Mouse (Mus musculus) stomach, embryonic 14.5 days (tissue): ENCODE data around the gene 4921524J17Rik. TPM values are rescaled to one million over a fixed set of nuclear protein-coding genes. Genes with fewer than 3 reads are reported as not detected.
A peak's percentile ranks its signal among the peaks of the same experiment; 100 is the strongest.

Experiments
- ATAC-seq: fragments of 200-750 bp; cut with Nextera tagmentation; 2 replicates; pipeline ENCODE4 v1.8.0; 2017; ENCODE audit warnings: low read depth, moderate TSS enrichment; ENCODE audit not compliant: insufficient number of reproducible peaks, insufficient read depth, low FRiP score
- H3K27ac ChIP-seq: fragments of 300-500 bp; sonication (generic); 2 replicates; pipeline ENCODE4 v1.5.1; 2014; ENCODE audit warnings: mild to moderate bottlenecking, low read length, moderate library complexity, mixed read lengths
- H3K27me3 ChIP-seq: fragments of 300-500 bp; sonication (generic); 2 replicates; pipeline ENCODE4 v1.6.1; 2014; ENCODE audit warnings: low read length, control low read depth, mixed read lengths; ENCODE audit not compliant: control insufficient read depth, insufficient read depth
- H3K36me3 ChIP-seq: fragments of 300-500 bp; sonication (generic); 2 replicates; pipeline ENCODE4 v1.6.1; 2014; ENCODE audit warnings: mild to moderate bottlenecking, control low read depth, low read length, moderate library complexity, mixed read lengths; ENCODE audit not compliant: control insufficient read depth, insufficient read depth
- H3K4me1 ChIP-seq: fragments of 300-500 bp; sonication (generic); 2 replicates; pipeline ENCODE4 v1.6.1; 2014; ENCODE audit warnings: low read length, control low read depth, mixed read lengths; ENCODE audit not compliant: control insufficient read depth, insufficient read depth
- H3K4me2 ChIP-seq: fragments of 300-500 bp; sonication (generic); replicated peaks from 2 replicates; pipeline ENCODE4 v1.6.1; 2014; ENCODE audit warnings: low read depth, low read length, control low read depth
- H3K4me3 ChIP-seq: fragments of 300-500 bp; sonication (generic); 2 replicates; pipeline ENCODE4 v1.5.1; 2014; ENCODE audit warnings: low read depth, low read length, control low read depth
- H3K9ac ChIP-seq: fragments of 300-500 bp; sonication (generic); replicated peaks from 2 replicates; pipeline ENCODE4 v1.6.1; 2014; ENCODE audit warnings: low read depth, mild to moderate bottlenecking, control low read depth, low read length, moderate library complexity, mixed read lengths
- H3K9me3 ChIP-seq: fragments of 300-500 bp; sonication (generic); 2 replicates; pipeline ENCODE4 v1.6.1; 2016; ENCODE audit warnings: low read depth, low read length, control low read depth; ENCODE audit not compliant: control insufficient read depth
- WGBS: fragments of 180-500 bp; shearing (Covaris S2); extraction: QIAGEN DNeasy Blood & Tissue Kit; methylation state at CpG from one replicate; pipeline ENCODE4 v1.1.7; 2014; 5-methylcytosine and 5-hydroxymethylcytosine counted together
- polyA plus RNA-seq: library from polyadenylated mRNA; unstranded; fragments of >200 nt; fragmentation: Nextera tagmentation; extraction: Ambion mirVana; gene quantifications from 2 replicates; pipeline ENCODE4 v1.2.1, GENCODE M21; 2014

4921524J17Rik gene
- polyA plus RNA-seq, 1 experiment from 2014 or later = 37.9 TPM

DNA sequence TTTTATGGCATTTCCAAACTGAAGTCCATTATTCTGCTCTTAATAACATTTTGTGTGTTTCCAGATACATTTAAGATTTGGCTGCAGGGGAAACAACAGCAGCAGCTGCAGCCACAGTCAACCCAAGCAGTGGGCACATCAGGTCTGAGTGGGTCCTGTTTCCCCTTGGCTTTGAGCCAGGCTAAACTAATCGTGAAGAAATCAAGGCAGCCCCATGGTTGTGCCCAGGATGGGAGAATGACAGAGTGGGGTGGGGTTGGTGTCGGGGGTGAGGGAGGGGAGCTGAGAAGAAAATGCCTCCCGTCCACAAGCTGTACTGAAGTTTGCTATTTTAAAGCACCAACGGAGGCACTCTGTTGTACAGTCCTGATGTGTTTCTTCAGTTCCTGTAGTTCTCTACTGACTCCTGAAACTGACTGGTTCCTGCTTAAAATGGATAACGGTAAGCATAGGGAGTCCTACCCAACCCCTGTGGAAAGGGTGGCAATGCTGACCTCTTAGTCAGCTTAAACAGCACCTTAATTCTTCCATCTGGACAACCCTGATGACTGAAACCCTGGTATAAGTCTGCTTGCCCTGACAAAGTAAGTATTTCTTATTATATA, 59.1 kb downstream of the 4921524J17Rik start:
- WGBS = 49% methylated on average over 5 of the region's 5 CpGs
- no peak for ATAC-seq
- Histone ChIP-seq H3K27ac (no peak overlapping the region; the same call in 1 of the 2 replicates), H3K9me3 (no peaks in the 10 kb centered on the region), H3K27me3 (no peaks in the 10 kb centered on the region), H3K9ac (no peak overlapping the region), H3K36me3 (no peaks in the 10 kb centered on the region), H3K4me1 (0 out of 2 replicates have a peak, but pooled peaks cover 2% of the 10 kb centered on the region), H3K4me2 (no peak overlapping the region), H3K4me3 (no peak overlapping the region)

DNA sequence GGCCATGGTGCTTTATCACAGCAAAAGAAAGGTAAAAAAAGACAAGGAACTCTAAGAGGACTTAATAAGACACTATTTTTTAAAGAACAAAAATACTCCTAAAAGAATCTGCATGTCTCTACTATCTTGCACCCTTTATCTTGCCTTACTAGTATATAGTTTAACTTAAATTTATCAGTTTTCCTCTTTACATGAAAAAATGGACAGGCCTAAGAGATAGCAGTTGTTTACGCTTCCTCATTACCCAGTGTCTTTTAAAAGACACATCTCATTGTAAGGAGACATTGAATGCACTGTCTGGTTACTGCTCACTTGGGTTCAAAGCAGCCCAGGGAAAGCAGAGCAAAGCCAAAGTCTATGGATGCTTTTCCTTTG, 60.2 kb downstream of the 4921524J17Rik start:
- no peak for ATAC-seq
- H3K4me1 ChIP-seq = 0 out of 2 replicates have a peak, but pooled peaks cover 2% of the 10 kb centered on the region
- WGBS = 98% methylated on average over 1 of the region's 1 CpGs

DNA sequence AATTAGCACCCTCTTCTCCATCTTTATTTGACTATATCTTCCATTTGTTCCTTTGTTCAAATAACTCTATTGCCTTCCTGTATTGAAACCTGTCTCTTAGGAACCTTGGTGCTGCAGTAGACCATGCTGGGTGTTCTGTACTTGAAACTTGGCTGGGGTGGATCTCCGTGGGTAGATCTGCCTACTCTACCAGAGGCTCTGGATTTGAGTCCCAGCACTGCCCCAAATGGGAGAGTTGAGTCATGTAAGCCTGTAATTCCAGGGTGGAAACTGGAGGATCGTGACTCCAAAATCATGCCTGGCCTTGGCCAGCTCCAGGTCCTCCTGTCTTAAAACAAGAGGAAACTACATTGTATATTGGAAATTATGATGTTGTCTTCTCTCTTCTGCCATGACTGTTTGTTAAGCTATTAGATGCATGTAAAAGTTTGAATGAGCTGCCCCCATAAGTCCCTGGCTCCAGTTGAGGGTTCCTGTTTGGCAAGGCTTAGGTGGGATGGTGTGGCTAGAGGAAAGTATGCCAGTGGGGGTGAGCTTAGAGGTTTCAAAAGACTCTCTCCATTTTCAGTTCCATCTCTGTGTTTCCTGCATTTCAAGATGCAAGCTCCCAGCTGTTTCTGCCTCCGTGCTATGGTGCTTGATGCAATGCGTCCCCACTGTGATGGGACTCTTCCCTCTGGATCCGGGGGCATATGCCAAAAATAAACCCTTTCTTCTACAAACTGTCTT, 60.7 kb downstream of the 4921524J17Rik start:
- H3K9ac ChIP-seq = no peak overlapping the region
- no peaks in the 10 kb centered on the region for H3K36me3 ChIP-seq
- 0 out of 2 replicates have a peak, but pooled peaks cover 2% of the 10 kb centered on the region for H3K4me1 ChIP-seq
- no peaks in the 10 kb centered on the region for H3K9me3 ChIP-seq
- no peak overlapping the region for H3K4me3 ChIP-seq
- ATAC-seq = no peak
- WGBS = 68% methylated on average over 5 of the region's 5 CpGs
- no peaks in the 10 kb centered on the region for H3K27me3 ChIP-seq
- no peak overlapping the region for H3K4me2 ChIP-seq
- no peak overlapping the region for H3K27ac ChIP-seq

More for the DNA sequence above, 60.2 kb downstream of the 4921524J17Rik start:
- H3K9ac ChIP-seq = no peak overlapping the region
- H3K36me3 ChIP-seq = no peaks in the 10 kb centered on the region
- H3K27me3 ChIP-seq = no peaks in the 10 kb centered on the region
- H3K27ac ChIP-seq = no peak overlapping the region
- H3K4me3 ChIP-seq = no peak overlapping the region
- H3K4me2 ChIP-seq = no peak overlapping the region
- no peaks in the 10 kb centered on the region for H3K9me3 ChIP-seq

DNA sequence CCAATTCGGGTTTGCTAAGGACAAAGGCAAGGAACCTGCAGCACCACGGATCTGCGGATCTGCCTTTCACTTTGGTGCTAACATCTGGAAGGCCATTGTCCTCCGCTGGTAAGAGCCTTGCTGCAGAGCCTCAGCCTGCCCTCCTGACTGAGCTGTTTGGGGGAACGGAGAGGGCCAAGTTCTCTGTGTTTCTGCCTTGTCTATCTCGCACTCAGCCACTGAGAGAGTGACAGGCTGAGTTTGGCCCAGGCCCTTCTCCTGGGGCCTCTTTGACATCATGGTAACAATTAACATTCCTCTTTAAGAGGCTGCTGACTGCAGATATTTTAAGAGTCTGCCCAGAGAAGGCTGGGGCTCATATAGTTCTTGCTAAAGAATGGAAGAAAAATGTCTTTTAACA, 67.5 kb downstream of the 4921524J17Rik start:
- H3K4me2 ChIP-seq = no peak overlapping the region
- H3K9me3 ChIP-seq = no peaks in the 10 kb centered on the region
- ATAC-seq = no peak
- no peak overlapping the region for H3K4me3 ChIP-seq
- no peaks in the 10 kb centered on the region for H3K36me3 ChIP-seq
- peak overlapping the region; percentile 33; the same call in 1 of the 2 replicates for H3K27ac ChIP-seq
- no peak overlapping the region for H3K9ac ChIP-seq
- H3K27me3 ChIP-seq = no peaks in the 10 kb centered on the region
- 46% methylated on average over 6 of the region's 6 CpGs for WGBS
- H3K4me1 ChIP-seq = no peaks in the 10 kb centered on the region

DNA sequence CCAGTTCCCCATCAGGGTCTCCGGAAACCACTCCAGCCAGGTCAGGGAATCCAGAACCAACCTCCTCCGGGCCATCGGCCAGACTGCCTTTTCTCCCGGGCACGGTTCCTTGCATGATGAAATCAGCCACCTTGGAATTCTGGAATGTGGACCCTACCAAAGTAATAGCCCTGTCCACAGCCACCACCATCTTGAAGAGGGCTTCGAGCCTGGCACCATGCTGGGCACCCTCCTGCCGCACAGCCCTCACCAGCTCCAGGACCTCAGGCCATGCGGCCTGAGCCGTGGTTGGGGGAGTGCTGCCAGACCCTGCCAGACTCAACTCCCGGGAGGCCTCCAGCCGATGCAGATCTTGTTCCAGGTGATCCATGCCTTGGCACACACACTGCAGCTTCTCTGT, 68.0 kb downstream of the 4921524J17Rik start:
- no peaks in the 10 kb centered on the region for H3K4me1 ChIP-seq
- no peaks in the 10 kb centered on the region for H3K36me3 ChIP-seq
- WGBS = 83% methylated on average over 11 of the region's 11 CpGs
- no peak overlapping the region; the same call in 1 of the 2 replicates for H3K27ac ChIP-seq
- ATAC-seq = no peak
- H3K9me3 ChIP-seq = no peaks in the 10 kb centered on the region
- H3K9ac ChIP-seq = no peak overlapping the region
- H3K27me3 ChIP-seq = no peaks in the 10 kb centered on the region
- no peak overlapping the region for H3K4me3 ChIP-seq
- H3K4me2 ChIP-seq = no peak overlapping the region

DNA sequence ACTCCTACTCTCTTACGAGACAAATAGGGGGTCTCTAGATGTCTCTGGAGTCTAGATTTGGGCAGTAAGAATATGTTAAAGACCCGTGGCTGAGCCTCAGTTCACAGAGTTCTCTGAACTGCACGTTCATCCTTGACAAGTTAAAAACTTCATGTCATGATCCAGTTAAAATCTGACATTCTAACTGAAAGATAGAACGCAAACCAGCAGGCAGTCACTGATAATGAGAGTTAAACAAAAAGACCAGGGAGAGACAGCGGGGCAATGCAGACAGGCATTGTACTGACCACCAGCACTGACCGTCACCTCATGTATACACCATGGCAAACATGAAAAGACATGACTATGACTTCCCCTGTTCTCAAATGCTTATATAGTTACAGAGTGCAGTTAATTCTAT, 69.2 kb downstream of the 4921524J17Rik start:
- ATAC-seq = no peak
- WGBS = 75% methylated on average over 6 of the region's 6 CpGs

DNA sequence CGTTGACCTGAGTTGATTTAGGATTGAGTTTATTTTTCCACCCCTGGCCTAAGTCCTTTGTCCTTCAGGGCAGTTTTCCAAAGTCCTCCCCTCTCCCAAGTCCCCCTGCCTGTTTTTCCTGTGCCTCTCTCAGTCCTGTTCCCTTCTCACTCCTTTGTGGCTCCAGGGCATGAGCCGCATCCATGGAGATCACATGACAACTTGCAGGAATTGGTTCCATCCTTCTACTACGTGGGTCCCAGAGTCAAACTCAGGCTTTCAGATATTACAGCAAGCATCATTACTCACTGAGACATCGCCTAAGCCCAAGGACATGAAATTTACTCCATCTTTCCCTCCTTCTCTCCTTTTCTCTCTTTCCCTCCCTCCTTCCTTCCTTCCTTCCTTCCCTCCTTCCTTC, 70.4 kb downstream of the 4921524J17Rik start:
- H3K36me3 ChIP-seq = no peaks in the 10 kb centered on the region
- no peaks in the 10 kb centered on the region for H3K4me1 ChIP-seq

More for the DNA sequence above, 69.2 kb downstream of the 4921524J17Rik start:
- no peaks in the 10 kb centered on the region for H3K36me3 ChIP-seq
- no peak overlapping the region for H3K27ac ChIP-seq
- H3K4me2 ChIP-seq = no peak overlapping the region
- H3K9me3 ChIP-seq = no peaks in the 10 kb centered on the region
- no peak overlapping the region for H3K9ac ChIP-seq
- H3K4me1 ChIP-seq = no peaks in the 10 kb centered on the region
- no peak overlapping the region for H3K4me3 ChIP-seq
- no peaks in the 10 kb centered on the region for H3K27me3 ChIP-seq

More for the DNA sequence above, 70.4 kb downstream of the 4921524J17Rik start:
- H3K27ac ChIP-seq = no peak overlapping the region
- no peaks in the 10 kb centered on the region for H3K27me3 ChIP-seq
- H3K9me3 ChIP-seq = no peaks in the 10 kb centered on the region
- H3K4me2 ChIP-seq = no peak overlapping the region
- H3K9ac ChIP-seq = no peak overlapping the region
- no peak overlapping the region for H3K4me3 ChIP-seq
- WGBS = 72% methylated on average over 4 of the region's 4 CpGs
- no peak for ATAC-seq
